Mouse (Mus musculus) liver, postnatal 0 days (tissue): ENCODE data around the gene Trrap.
A peak's percentile ranks its signal among the peaks of the same experiment; 100 is the strongest.

ENCODE experiments used
- CTCF ChIP-seq: sonication (generic); IDR thresholded peaks from 2 replicates; pipeline ENCODE4 v1.5.1; 2016; ENCODE audit warnings: antibody characterized with exemption, low read depth
- EP300 ChIP-seq: IDR thresholded peaks from 2 replicates; pipeline ENCODE4 v1.6.1; 2016; ENCODE audit warnings: antibody characterized with exemption, low read depth, mild to moderate bottlenecking

DNA sequence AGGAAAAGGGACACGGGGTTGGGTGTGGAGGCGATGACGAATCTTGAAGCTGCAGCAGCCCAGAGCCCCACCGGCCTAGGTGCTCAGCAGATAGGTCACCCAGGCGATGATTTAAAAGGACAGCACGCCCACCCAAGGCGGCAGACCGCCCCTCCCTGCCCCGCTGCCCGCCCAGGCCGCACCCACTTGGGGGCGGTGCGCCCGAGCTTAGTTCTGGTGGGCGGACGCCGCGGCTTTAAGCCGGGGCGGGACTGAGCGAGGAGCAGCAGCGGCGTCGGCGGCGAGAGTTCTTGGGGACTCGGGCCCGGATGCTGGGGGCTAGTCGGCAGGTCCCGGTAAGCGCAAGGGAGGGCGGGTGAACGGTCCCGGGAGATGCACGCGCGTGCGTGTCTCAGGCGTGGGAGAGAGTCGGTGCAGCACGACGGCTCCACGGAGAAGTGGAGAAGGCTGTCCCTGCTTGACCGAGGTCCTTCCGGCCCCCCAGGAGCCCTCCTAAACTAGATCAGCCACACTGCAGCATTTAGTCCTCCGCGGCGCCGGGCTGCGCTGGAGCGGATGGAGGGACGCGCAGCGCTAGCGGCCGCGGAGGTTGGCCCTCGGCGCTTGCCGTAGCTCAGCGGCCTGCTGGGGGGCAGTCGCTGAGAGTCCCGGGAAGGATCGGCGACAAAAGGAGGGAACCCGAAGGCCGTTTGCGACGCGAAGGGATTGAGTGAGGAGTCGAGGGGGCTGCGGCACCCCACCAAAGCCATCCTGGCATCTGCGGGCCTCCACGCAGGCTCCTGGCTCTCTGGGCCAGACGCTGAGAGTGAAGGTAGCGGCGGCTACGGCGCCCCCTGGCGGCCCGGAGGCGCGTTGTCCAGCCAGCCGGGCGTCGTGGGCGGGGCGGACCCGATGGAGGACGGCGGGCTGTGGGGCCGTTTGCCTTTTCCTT lies 644 bp downstream of the Trrap start:
- TF ChIP-seq EP300 (no peak), CTCF (peak; percentile 97)
